Mouse (Mus musculus) heart, embryonic 11.5 days (tissue): ENCODE data around the gene Phkg2. TPM values are rescaled to one million over a fixed set of nuclear protein-coding genes. Genes with fewer than 3 reads are reported as not detected.

ENCODE experiments used
- ATAC-seq: fragments of 200-750 bp; cut with Nextera tagmentation; replicated peaks from 2 replicates; pipeline ENCODE4 v1.8.0; 2017; ENCODE audit warnings: moderate library complexity; ENCODE audit not compliant: insufficient number of reproducible peaks, low FRiP score, low TSS enrichment
- H3K27ac ChIP-seq: fragments of 300-500 bp; sonication (generic); 2 replicates; pipeline ENCODE4 v1.5.1; 2014; ENCODE audit warnings: mild to moderate bottlenecking, low read depth, low read length
- H3K27me3 ChIP-seq: fragments of 300-500 bp; sonication (generic); 2 replicates; pipeline ENCODE4 v1.6.1; 2014; ENCODE audit warnings: mild to moderate bottlenecking, low read length, mixed read lengths; ENCODE audit not compliant: control insufficient read depth, insufficient read depth
- H3K36me3 ChIP-seq: fragments of 300-500 bp; sonication (generic); 2 replicates; pipeline ENCODE4 v1.6.1; 2014; ENCODE audit warnings: mild to moderate bottlenecking, low read length, moderate library complexity, mixed read lengths; ENCODE audit not compliant: control insufficient read depth, insufficient read depth
- H3K4me1 ChIP-seq: fragments of 300-500 bp; sonication (generic); 2 replicates; pipeline ENCODE4 v1.6.1; 2014; ENCODE audit warnings: low read length; ENCODE audit not compliant: control insufficient read depth, insufficient read depth
- H3K4me2 ChIP-seq: fragments of 300-500 bp; sonication (generic); 2 replicates; pipeline ENCODE4 v1.6.1; 2014; ENCODE audit warnings: mild to moderate bottlenecking, moderate library complexity
- H3K4me3 ChIP-seq: fragments of 300-500 bp; sonication (generic); 2 replicates; pipeline ENCODE4 v1.5.1; 2014; ENCODE audit warnings: low read depth, low read length
- H3K9ac ChIP-seq: fragments of 300-500 bp; sonication (generic); 2 replicates; pipeline ENCODE4 v1.6.1; 2014; ENCODE audit warnings: mild to moderate bottlenecking, low read depth, low read length, moderate library complexity
- H3K9me3 ChIP-seq: fragments of 300-500 bp; sonication (generic); replicated peaks from 2 replicates; pipeline ENCODE4 v1.6.1; 2016; ENCODE audit warnings: low read length; ENCODE audit not compliant: control insufficient read depth
- WGBS: fragments of 180-500 bp; shearing (Covaris S2); extraction: QIAGEN DNeasy Blood & Tissue Kit; methylation state at CpG from one replicate; pipeline ENCODE4 v1.1.7; 2014; ENCODE audit not compliant: insufficient replicate concordance; 5-methylcytosine and 5-hydroxymethylcytosine counted together
- polyA plus RNA-seq: library from polyadenylated mRNA; unstranded; fragments of >200 nt; fragmentation: Nextera tagmentation; extraction: Ambion mirVana; gene quantifications from 2 replicates; pipeline ENCODE4 v1.2.1, GENCODE M21; 2014

The Phkg2 gene
- polyA plus RNA-seq, 1 experiment from 2014 or later = 44.9 TPM

DNA sequence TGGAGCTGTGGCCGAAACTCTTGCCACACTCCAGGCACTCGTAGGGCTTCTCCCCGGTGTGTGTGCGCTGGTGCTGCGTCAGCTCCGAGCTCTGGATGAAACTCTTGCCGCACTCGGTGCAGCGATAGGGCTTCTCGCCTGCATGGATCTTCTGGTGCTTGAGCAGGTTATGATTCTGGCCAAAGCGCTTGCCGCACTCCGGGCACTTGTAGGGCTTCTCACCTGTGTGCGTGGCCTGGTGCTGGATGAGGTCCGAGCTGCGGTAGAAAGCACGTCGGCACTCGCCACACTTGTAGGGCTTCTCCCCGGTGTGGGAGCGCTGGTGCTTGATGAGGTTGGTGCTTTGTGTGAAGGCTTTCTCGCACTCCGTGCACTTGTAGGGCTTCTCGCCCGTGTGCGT is 38.4 kb downstream of the Phkg2 start:
- peaks cover 19% of the 10 kb centered on the region for H3K9me3 ChIP-seq
- no peak for ATAC-seq
- no peaks in the 10 kb centered on the region for H3K27me3 ChIP-seq
- peaks cover 8% of the 10 kb centered on the region for H3K4me1 ChIP-seq
- WGBS = 94% methylated on average over 26 of the region's 26 CpGs
- no peak overlapping the region for H3K27ac ChIP-seq
- H3K36me3 ChIP-seq = peaks cover 47% of the 10 kb centered on the region
- no peak overlapping the region for H3K4me2 ChIP-seq
- H3K9ac ChIP-seq = no peak overlapping the region
- H3K4me3 ChIP-seq = no peak overlapping the region

DNA sequence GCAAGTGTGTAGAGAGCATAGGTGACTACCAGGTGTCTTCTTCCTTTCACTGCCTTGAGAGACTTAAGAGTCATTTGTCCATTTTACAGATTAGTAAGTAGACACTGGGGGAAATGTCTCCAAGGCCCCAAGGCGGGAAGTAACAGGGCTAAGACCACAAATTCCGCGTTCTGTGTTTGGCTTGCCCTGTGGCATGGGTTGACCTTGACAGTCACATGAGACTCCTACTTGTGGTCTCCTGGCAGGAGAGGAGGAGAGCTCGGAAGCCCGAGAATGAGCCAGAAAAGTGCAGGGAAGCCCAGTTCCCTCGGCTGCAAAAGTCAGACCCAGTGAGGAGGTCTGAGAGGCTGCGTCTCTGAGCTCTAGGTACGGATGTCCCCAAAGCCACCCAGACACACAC is 40.4 kb downstream of the Phkg2 start:
- peaks cover 8% of the 10 kb centered on the region for H3K4me1 ChIP-seq
- peak overlapping the region; percentile 99; the same call in 1 of the 2 replicates for H3K4me3 ChIP-seq
- H3K27ac ChIP-seq = no peak overlapping the region
- H3K9me3 ChIP-seq = peaks cover 19% of the 10 kb centered on the region
- peaks cover 40% of the 10 kb centered on the region for H3K36me3 ChIP-seq
- no peaks in the 10 kb centered on the region for H3K27me3 ChIP-seq
- ATAC-seq = no peak
- no peak overlapping the region for H3K9ac ChIP-seq
- 78% methylated on average over 8 of the region's 8 CpGs for WGBS
- H3K4me2 ChIP-seq = peak overlapping the region; percentile 67

DNA sequence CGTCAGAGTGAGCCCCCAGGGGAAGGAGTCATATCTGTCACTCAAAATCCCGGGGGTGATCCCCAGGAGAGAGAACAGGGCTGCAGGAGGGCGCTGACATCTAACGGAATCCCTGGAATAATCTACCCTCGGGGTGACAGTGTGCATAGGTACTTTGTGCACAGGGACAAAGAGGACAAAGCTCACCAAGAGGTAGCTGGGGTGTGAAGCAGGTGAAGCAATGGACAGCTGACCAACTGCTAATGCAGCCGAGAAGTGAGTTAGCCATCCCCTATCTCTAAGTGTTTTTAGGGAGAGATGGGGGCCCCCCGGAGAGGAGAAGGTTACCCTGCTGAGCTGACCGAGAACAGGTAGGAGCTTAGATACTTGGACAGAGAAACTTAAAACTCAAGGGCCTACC is 41.0 kb downstream of the Phkg2 start:
- H3K27ac ChIP-seq = peak overlapping the region; percentile 91
- WGBS = 28% methylated on average over 8 of the region's 8 CpGs
- no peak for ATAC-seq
- H3K4me2 ChIP-seq = peak overlapping the region; percentile 67
- peaks cover 36% of the 10 kb centered on the region for H3K36me3 ChIP-seq
- H3K9ac ChIP-seq = peak overlapping the region; percentile 98
- H3K27me3 ChIP-seq = no peaks in the 10 kb centered on the region
- H3K4me3 ChIP-seq = peak overlapping the region; percentile 99
- peaks cover 8% of the 10 kb centered on the region for H3K4me1 ChIP-seq
- peaks cover 19% of the 10 kb centered on the region for H3K9me3 ChIP-seq

DNA sequence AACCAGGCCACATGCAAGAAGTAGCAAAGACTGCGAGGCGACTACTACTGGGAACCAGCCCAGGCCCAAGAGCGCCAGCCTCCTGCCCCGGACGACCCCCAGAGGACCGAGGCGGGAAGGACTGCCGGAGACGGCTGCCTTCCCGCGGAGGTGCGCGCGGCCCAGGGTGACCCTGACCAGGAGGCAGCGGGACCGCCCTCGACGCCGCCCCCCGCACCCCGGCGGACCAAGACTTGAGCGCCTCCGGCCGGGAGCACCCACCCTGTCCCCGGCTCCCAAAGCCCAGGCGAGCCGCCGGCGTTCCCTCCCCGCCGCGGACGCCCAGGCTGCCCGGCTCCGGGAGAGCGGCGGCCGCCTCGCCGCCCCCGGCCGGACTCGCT is 41.4 kb downstream of the Phkg2 start:
- ATAC-seq = peak; percentile 61
- under 1% methylated on average over 20 of the region's 44 CpGs for WGBS

DNA sequence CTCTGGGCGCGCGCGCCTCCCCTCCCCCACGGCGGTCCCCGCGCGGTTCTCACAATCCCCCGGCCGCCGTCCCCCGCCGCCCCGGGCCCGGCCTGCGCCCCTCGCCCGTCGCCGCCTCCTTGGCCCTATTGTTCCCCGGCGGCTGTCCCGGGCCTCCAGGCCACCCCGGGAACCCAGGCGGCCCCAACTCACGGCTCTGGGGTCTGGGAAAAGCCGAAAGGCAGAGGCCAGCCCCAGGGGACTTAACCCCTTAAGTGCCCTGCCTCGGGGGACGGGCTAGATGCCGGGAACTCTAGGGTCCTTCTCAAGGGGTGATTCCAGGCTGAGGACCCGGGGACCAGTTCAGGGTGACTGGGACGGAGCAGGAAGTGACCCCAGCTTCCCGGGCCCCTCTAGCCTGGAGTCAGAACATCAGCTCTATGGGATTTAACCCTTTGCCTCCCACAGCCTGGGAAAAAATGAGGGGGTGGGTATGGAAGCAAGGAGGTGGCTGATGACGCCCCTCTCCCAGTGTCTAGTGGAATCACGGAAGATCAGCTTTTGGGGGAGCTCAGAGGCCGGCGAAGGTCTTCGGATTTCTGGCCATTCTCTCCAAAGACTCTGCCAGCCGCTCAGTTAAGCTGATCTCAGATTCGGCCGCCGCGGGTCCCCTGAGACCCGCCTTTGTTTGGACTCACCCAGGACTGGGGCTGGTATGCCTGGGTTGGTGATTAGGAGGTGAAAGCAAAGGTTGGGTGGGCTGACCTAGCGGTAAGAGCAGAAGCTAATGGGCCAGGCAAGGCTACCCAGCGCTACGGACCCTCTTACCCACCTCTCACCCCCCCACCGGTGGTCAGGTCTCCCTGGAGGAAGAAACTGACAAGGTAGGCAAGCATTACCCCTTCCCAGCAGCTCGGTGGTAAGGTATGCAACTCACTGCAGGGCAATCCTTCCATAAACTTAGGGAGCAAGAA is 42.0 kb downstream of the Phkg2 start, which contains the start of gene Zfp629:
TSS of gene Zfp629 (minus strand) at position 907 of the 953 bp plus-strand sequence.
- peak within 1 kb of the TSS; percentile 98 for H3K9ac ChIP-seq
- H3K36me3 ChIP-seq = peaks cover 28% of the 10 kb centered on the region
- H3K27me3 ChIP-seq = no peaks in the 10 kb centered on the region
- peak within 1 kb of the TSS; percentile 99 for H3K4me3 ChIP-seq
- H3K27ac ChIP-seq = peak within 1 kb of the TSS; percentile 91
- ATAC-seq = peak; percentile 79
- WGBS = 0% methylated on average over 24 of the region's 50 CpGs
- peaks cover 8% of the 10 kb centered on the region for H3K4me1 ChIP-seq
- H3K9me3 ChIP-seq = peaks cover 17% of the 10 kb centered on the region
- H3K4me2 ChIP-seq = peak within 1 kb of the TSS; percentile 67

More for the DNA sequence above, 41.4 kb downstream of the Phkg2 start:
- Histone ChIP-seq H3K27me3 (no peaks in the 10 kb centered on the region), H3K9ac (peak overlapping the region; percentile 98), H3K9me3 (peaks cover 19% of the 10 kb centered on the region), H3K4me3 (peak overlapping the region; percentile 99), H3K4me1 (peaks cover 8% of the 10 kb centered on the region), H3K27ac (peak overlapping the region; percentile 91), H3K4me2 (peak overlapping the region; percentile 67), H3K36me3 (peaks cover 35% of the 10 kb centered on the region)

DNA sequence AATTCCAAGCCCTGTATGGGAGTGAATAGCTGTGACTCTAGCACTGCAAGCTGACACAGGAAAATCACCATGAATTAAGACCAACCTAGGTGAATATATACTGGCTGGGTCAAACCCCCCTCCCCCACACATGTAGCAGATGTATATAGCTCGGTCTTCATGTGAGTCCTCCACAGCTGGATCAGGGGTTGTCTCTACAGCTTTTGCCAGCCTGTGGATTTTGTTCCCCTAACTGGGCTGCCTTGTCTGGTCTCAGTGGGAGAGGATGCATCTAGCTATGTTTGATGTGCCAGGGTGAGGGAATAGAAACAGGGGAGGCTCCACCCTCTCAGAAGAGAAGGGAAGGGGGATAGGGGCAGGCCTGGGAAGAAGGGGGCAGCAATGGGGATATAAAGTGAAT is 43.2 kb downstream of the Phkg2 start:
- Histone ChIP-seq H3K36me3 (peaks cover 17% of the 10 kb centered on the region), H3K9ac (no peak overlapping the region), H3K4me1 (peaks cover 8% of the 10 kb centered on the region), H3K27me3 (no peaks in the 10 kb centered on the region), H3K27ac (no peak overlapping the region), H3K4me2 (no peak overlapping the region), H3K9me3 (peaks cover 10% of the 10 kb centered on the region), H3K4me3 (no peak overlapping the region)
- no peak for ATAC-seq
- 56% methylated on average over 1 of the region's 1 CpGs for WGBS

DNA sequence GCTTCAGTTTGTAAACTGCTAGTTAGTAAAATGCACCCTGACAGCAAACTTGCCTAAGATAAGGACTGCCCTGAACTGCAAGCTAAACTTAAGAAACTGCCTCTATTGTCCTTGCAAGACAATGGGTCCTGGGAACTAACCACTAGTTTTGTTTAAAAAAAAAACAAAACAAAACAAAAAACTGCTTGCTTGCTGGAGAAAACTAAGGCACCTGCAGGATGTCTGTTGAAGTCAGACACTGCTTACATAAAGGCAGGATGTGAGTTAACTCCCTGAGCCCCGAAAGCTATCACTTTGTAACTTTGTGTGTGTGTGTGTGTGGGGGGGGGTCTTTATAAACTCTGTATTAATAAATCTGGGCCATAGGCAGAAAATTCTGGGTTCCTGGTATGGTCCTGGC is 43.7 kb downstream of the Phkg2 start:
- Histone ChIP-seq H3K9ac (no peak overlapping the region), H3K27me3 (no peaks in the 10 kb centered on the region), H3K4me2 (no peak overlapping the region), H3K27ac (no peak overlapping the region), H3K4me3 (no peak overlapping the region), H3K9me3 (peaks cover 4% of the 10 kb centered on the region), H3K4me1 (peaks cover 8% of the 10 kb centered on the region), H3K36me3 (peaks cover 11% of the 10 kb centered on the region)
- WGBS = 61% methylated on average over 1 of the region's 1 CpGs
- no peak for ATAC-seq

DNA sequence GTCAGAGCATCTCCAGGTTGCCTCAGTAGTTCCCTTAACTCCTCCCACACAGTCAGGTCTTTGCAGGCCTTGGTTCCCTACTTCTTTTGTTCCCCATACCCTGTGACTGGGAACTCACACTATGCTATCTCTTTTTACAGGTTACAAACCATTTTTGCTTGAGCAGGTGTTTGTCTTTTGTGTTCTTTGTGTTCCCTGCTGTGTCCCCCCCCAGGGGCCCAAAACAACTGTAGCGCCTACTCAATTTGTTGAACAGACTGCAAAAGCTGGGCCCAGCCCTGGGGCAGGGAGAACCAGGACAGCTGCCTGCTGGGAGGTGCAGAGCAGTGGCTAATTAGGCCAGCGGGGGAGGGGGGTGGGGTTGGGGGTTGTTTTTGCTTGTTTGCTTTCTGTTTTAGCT is 44.8 kb downstream of the Phkg2 start:
- H3K4me1 ChIP-seq = peaks cover 8% of the 10 kb centered on the region
- H3K4me2 ChIP-seq = no peak overlapping the region
- 56% methylated on average over 2 of the region's 2 CpGs for WGBS
- no peak overlapping the region for H3K27ac ChIP-seq
- no peak for ATAC-seq
- H3K4me3 ChIP-seq = no peak overlapping the region
- no peaks in the 10 kb centered on the region for H3K9me3 ChIP-seq
- no peaks in the 10 kb centered on the region for H3K27me3 ChIP-seq
- H3K9ac ChIP-seq = no peak overlapping the region
- peaks cover under 1% of the 10 kb centered on the region for H3K36me3 ChIP-seq
